Mouse (Mus musculus) forebrain, embryonic 15.5 days (tissue): ENCODE data around the gene Sipa1l3. TPM values are rescaled to one million over a fixed set of nuclear protein-coding genes. Genes with fewer than 3 reads are reported as not detected.
A peak's percentile ranks its signal among the peaks of the same experiment; 100 is the strongest.

ENCODE experiments used
- ATAC-seq: fragments of 200-750 bp; cut with Nextera tagmentation; replicated peaks from 2 replicates; pipeline ENCODE4 v1.8.0; 2017; ENCODE audit warnings: mild to moderate bottlenecking, moderate TSS enrichment, moderate library complexity
- H3K27ac ChIP-seq: fragments of 300-500 bp; sonication (generic); replicated peaks from 2 replicates; pipeline ENCODE4 v1.5.1; 2015; ENCODE audit warnings: mild to moderate bottlenecking, inconsistent platforms
- H3K27me3 ChIP-seq: fragments of 300-500 bp; sonication (generic); 2 replicates; pipeline ENCODE4 v1.6.1; 2015; ENCODE audit warnings: inconsistent platforms
- H3K36me3 ChIP-seq: fragments of 300-500 bp; sonication (generic); 2 replicates; pipeline ENCODE4 v1.6.1; 2015; ENCODE audit warnings: mild to moderate bottlenecking, inconsistent platforms
- H3K4me1 ChIP-seq: fragments of 300-500 bp; sonication (generic); 2 replicates; pipeline ENCODE4 v1.6.1; 2015; ENCODE audit warnings: inconsistent platforms
- H3K4me2 ChIP-seq: fragments of 300-500 bp; sonication (generic); replicated peaks from 2 replicates; pipeline ENCODE4 v1.6.1; 2015; ENCODE audit warnings: mild to moderate bottlenecking, inconsistent platforms
- H3K4me3 ChIP-seq: fragments of 300-500 bp; sonication (generic); 2 replicates; pipeline ENCODE4 v1.5.1; 2015; ENCODE audit warnings: mild to moderate bottlenecking, inconsistent platforms
- H3K9ac ChIP-seq: fragments of 300-500 bp; sonication (generic); replicated peaks from 2 replicates; pipeline ENCODE4 v1.6.1; 2015; ENCODE audit warnings: mild to moderate bottlenecking, inconsistent platforms
- H3K9me3 ChIP-seq: fragments of 300-500 bp; sonication (generic); 2 replicates; pipeline ENCODE4 v1.6.1; 2016; ENCODE audit warnings: inconsistent platforms
- WGBS: fragments of 180-500 bp; shearing (Covaris S2); methylation state at CpG from one replicate; pipeline ENCODE4 v1.1.7; 2015; ENCODE audit warnings: mixed read lengths; 5-methylcytosine and 5-hydroxymethylcytosine counted together
- polyA plus RNA-seq: library from polyadenylated mRNA; unstranded; fragments of >200 nt; fragmentation: Nextera tagmentation; extraction: Ambion mirVana; gene quantifications from 2 replicates; pipeline ENCODE4 v1.2.1, GENCODE M21; 2015

Sipa1l3 gene
- polyA plus RNA-seq, 1 experiment from 2014 or later, result 15.0 TPM

DNA sequence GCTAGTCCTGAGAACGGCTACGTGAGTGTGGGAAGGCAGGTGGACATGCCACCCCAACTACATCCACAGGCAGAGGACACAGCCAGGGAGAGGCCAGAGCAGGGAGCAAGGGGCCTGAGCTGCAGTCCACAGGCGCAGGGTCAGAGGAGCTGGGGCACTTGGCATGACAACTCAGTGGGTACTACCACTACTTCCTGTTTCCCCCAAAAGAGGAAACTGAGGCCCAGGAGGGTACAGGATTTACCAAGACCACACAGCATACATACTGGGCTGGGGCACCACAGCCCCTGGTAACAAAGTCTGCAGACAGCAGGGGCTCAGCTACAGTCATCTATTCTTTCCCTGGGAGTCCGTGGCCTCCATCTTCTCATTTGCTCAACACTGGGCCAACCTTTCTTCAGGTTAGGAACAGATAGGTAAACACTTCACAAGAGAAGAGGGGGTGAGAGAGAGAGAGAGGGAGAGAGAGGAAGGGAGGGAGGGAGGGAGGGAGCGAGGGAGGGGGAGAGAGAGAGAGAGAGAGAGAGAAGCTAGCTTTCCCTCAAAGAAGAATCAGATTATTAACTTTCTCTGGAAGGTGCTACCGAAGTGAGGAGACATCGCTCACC lies 13.7 kb downstream of the Sipa1l3 start:
- Histone ChIP-seq H3K27ac (no peak overlapping the region), H3K9me3 (no peaks in the 10 kb centered on the region), H3K4me1 (peaks cover 10% of the 10 kb centered on the region), H3K27me3 (no peaks in the 10 kb centered on the region), H3K4me2 (no peak overlapping the region), H3K9ac (no peak overlapping the region), H3K36me3 (no peaks in the 10 kb centered on the region), H3K4me3 (no peak overlapping the region)
- no peak for ATAC-seq
- 67% methylated on average over 7 of the region's 7 CpGs for WGBS

DNA sequence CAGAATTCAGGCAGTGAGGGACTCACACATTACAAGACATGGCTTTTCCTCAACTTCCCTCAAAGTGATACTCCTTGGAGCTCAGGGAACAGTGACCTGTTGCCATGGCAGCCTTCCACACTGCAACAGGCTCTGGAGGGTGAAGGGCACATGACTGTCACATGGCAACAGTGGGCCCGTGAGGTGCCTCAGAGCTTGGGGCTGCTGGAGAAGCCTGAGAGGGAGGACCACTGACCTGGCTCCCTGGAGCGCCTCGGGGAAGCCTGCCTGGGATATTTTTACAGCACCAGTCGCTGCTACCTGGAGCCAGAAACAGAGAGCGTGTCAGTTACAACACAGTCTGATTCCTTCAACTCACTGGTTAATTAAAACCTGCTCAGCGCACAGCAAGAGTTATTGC lies 14.8 kb downstream of the Sipa1l3 start:
- Histone ChIP-seq H3K4me2 (no peak overlapping the region), H3K9ac (no peak overlapping the region), H3K27ac (no peak overlapping the region), H3K4me1 (peaks cover 10% of the 10 kb centered on the region), H3K36me3 (no peaks in the 10 kb centered on the region), H3K4me3 (no peak overlapping the region), H3K9me3 (no peaks in the 10 kb centered on the region), H3K27me3 (no peaks in the 10 kb centered on the region)
- WGBS, result 59% methylated on average over 6 of the region's 6 CpGs
- ATAC-seq, result no peak

DNA sequence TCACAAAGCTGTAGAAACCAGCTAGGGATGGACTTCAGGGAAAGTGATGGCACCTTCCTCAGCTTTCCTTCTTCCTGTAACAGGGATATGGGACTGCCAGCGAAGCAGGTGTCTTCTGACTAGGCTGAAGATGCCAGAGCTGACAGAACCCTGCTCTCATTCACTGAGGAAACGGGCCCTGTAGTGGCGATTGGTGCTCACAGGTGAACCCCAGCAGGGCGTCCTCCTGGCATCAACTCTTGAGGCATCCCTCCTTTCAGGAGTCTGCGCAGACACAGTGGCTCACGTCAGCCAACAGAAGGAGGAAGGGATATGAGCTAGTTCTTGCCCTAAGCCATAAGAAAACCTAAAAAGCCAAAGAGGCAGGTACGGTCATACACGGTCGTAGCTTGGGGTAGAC lies 17.2 kb downstream of the Sipa1l3 start:
- no peak overlapping the region for H3K27ac ChIP-seq
- 91% methylated on average over 9 of the region's 9 CpGs for WGBS
- no peaks in the 10 kb centered on the region for H3K36me3 ChIP-seq
- H3K9me3 ChIP-seq, result no peaks in the 10 kb centered on the region
- no peak overlapping the region for H3K4me2 ChIP-seq
- no peak for ATAC-seq
- no peak overlapping the region for H3K9ac ChIP-seq
- no peak overlapping the region for H3K4me3 ChIP-seq
- H3K4me1 ChIP-seq, result peaks cover 18% of the 10 kb centered on the region
- no peaks in the 10 kb centered on the region for H3K27me3 ChIP-seq

DNA sequence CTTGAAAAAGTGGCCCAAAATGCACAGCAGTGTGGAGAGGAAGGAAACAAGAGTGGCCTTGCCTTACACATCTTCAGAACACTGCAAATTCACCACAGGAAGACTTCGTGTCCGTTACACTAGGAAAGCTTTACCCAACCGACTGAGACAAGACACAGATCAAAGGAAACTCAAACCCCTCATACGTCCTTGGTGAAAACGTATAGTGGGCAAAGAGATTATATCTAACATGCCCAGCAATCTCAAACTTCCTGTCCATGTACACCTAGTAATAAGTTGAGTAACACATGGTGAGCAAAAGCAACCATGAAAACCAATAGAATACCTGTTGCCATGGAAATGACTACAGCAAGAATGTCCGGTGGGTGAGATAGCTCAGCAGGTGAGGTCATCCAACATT lies 19.4 kb downstream of the Sipa1l3 start:
- H3K4me1 ChIP-seq, result peaks cover 9% of the 10 kb centered on the region
- ATAC-seq, result no peak
- H3K4me3 ChIP-seq, result no peak overlapping the region
- no peak overlapping the region for H3K9ac ChIP-seq
- no peak overlapping the region for H3K4me2 ChIP-seq
- no peaks in the 10 kb centered on the region for H3K9me3 ChIP-seq
- no peak overlapping the region for H3K27ac ChIP-seq
- WGBS, result 90% methylated on average over 6 of the region's 6 CpGs
- H3K36me3 ChIP-seq, result no peaks in the 10 kb centered on the region
- no peaks in the 10 kb centered on the region for H3K27me3 ChIP-seq

DNA sequence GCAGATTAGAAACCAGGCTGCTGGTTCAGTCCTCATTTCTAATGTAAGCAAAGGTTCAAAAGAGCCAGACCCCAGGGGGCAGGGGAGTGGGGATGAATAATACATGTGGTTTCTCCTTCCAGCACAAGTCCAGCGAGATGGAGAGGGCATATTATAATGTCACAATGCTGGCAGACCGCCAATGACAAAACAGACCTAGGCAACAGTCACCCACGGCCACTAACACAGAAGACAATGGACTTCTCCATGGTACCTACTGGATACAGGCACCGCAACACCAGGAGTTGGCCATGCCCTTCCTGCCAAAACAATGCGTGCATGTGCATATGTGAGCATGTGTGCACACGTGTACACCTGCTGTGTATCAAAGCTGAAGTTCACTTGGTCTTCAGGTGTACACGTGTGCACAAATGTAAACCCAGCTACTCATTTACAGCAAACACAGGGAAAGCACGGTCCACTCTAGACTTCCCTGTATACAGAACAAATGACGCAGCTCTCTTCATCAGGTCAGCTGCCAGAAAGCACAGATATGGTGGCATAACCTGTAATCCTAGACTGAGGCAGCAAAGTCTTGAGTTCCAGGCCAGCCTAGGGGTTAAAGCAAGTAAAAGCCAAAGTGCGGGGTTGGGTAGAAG lies 21.4 kb downstream of the Sipa1l3 start:
- Histone ChIP-seq H3K27ac (no peak overlapping the region), H3K9me3 (no peaks in the 10 kb centered on the region), H3K4me2 (no peak overlapping the region), H3K36me3 (no peaks in the 10 kb centered on the region), H3K4me1 (peaks cover 9% of the 10 kb centered on the region), H3K9ac (no peak overlapping the region), H3K27me3 (no peaks in the 10 kb centered on the region), H3K4me3 (no peak overlapping the region)
- no peak for ATAC-seq
- WGBS, result 55% methylated on average over 10 of the region's 10 CpGs

DNA sequence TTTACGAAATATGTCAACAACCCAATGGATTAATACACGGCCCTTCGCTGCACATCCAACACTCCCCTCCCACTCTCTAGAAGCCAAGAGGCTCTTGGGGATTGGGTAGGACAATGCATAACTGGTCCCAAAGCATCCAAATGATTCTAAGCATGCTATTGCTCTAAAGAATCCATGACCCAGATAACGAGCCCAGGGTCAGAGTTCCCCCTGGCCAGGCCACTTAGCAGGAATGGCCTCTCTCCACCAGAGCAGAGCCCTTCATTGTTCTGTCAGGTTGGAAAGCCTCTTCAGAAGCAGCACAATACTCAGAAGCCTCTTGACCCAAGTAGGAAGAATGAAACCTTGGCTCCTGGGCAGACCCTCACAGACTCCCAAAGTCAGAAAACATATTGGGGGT lies 22.1 kb downstream of the Sipa1l3 start:
- ATAC-seq, result no peak
- H3K36me3 ChIP-seq, result no peaks in the 10 kb centered on the region
- no peaks in the 10 kb centered on the region for H3K9me3 ChIP-seq
- H3K4me3 ChIP-seq, result no peak overlapping the region
- 0 out of 2 replicates have a peak overlapping the region, but pooled peaks have one; percentile 5 for H3K27ac ChIP-seq
- no peak overlapping the region for H3K4me2 ChIP-seq
- whole genome bisulfite sequencing, result 43% methylated on average over 4 of the region's 4 CpGs
- H3K4me1 ChIP-seq, result peaks cover 9% of the 10 kb centered on the region
- H3K27me3 ChIP-seq, result no peaks in the 10 kb centered on the region
- no peak overlapping the region for H3K9ac ChIP-seq

DNA sequence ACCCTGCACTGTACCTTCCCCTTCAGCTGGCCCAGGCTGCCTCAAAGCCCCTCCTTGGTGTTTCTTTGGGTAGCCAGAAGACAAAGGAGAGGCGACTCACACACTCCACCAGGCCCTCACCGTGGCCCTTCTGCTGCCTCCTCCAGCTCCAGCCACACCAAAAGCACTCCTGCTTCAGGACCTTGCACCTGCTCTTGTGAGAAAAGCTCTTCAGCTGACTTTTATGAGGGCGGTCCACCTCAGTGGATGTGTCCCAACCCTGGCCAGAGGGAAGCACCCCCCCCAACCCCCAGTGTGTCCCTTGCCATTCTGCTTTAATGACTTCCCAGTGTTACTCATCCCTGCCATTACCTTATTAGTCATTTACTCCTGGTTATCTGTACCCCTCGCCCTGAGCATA lies 22.6 kb downstream of the Sipa1l3 start:
- H3K9me3 ChIP-seq, result no peaks in the 10 kb centered on the region
- H3K9ac ChIP-seq, result no peak overlapping the region
- no peaks in the 10 kb centered on the region for H3K36me3 ChIP-seq
- H3K4me1 ChIP-seq, result peaks cover 9% of the 10 kb centered on the region
- H3K4me2 ChIP-seq, result no peak overlapping the region
- no peaks in the 10 kb centered on the region for H3K27me3 ChIP-seq
- no peak overlapping the region for H3K4me3 ChIP-seq
- ATAC-seq, result no peak; the same call in 1 of the 2 replicates
- H3K27ac ChIP-seq, result no peak overlapping the region
- WGBS, result 58% methylated on average over 4 of the region's 4 CpGs

DNA sequence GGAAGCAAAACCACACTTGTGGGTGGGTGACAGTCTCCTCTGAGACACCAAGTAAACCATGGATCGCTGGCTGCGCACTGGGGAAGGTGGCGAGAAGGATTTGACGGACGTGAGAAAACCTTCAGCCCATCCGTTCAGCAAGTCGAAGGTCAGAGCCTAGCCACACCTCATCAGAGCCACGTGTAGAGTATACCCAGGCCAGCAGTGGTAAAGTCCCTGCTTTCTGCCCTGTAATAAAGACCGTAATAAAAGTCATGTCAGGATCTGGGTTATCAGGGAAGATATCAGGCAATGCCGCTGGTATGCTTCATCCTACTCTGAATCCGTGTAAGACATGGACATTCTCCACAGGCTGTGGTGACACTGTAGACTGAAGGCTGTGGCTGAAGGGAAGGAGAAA lies 23.6 kb downstream of the Sipa1l3 start:
- Histone ChIP-seq H3K9me3 (no peaks in the 10 kb centered on the region), H3K36me3 (no peaks in the 10 kb centered on the region), H3K4me1 (peaks cover 17% of the 10 kb centered on the region), H3K4me3 (no peak overlapping the region), H3K9ac (no peak overlapping the region), H3K27me3 (no peaks in the 10 kb centered on the region), H3K4me2 (no peak overlapping the region), H3K27ac (no peak overlapping the region)
- WGBS, result 96% methylated on average over 11 of the region's 11 CpGs
- ATAC-seq, result no peak

DNA sequence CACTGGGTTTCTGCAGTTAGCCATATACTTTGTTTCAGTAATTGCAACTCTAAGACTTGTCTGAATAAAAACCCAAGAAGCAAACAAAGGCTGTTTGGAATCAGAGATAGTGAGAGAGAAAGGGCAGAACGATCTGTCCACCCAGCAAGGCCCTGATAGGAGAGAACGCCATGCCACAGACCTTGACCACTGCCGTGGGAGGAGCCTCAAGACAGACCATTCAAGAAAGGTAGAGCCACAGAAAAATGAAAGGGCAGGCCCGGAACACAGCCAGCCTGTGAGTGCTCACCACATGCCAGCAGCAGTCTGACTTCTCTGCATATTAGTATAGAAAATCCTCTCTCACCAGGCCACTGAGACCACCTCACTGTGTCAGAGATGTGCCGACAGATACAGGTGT lies 24.4 kb downstream of the Sipa1l3 start:
- no peak for ATAC-seq
- Histone ChIP-seq H3K36me3 (no peaks in the 10 kb centered on the region), H3K9ac (no peak overlapping the region), H3K27me3 (no peaks in the 10 kb centered on the region), H3K9me3 (no peaks in the 10 kb centered on the region), H3K4me2 (no peak overlapping the region), H3K4me1 (peaks cover 23% of the 10 kb centered on the region), H3K27ac (no peak overlapping the region), H3K4me3 (no peak overlapping the region)
- WGBS, result 80% methylated on average over 5 of the region's 5 CpGs

DNA sequence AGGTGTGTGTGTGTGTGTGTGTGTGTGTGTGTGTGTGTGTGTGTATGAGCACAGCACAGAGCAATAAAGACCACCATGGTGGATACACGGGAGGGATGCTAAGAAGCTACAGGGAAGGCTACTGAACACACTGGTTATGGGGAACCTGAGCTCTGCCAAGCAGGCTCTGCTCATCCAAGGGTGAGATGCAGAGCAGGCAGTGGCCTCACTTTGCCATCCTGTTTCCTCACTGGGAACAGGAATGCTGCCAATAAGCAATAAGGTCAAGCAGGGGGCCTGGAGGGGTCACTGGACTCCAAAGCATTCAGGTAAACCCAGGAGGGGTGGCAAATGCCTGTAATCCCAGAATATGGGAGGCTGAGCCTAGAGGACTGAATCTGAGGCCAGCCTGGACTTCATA lies 25.4 kb downstream of the Sipa1l3 start:
- no peak overlapping the region for H3K9ac ChIP-seq
- no peaks in the 10 kb centered on the region for H3K36me3 ChIP-seq
- no peak overlapping the region for H3K4me2 ChIP-seq
- H3K27me3 ChIP-seq, result no peaks in the 10 kb centered on the region
- 38% methylated on average over 1 of the region's 1 CpGs for WGBS
- H3K27ac ChIP-seq, result no peak overlapping the region
- H3K9me3 ChIP-seq, result no peaks in the 10 kb centered on the region
- peaks cover 23% of the 10 kb centered on the region for H3K4me1 ChIP-seq
- H3K4me3 ChIP-seq, result no peak overlapping the region
- no peak for ATAC-seq

DNA sequence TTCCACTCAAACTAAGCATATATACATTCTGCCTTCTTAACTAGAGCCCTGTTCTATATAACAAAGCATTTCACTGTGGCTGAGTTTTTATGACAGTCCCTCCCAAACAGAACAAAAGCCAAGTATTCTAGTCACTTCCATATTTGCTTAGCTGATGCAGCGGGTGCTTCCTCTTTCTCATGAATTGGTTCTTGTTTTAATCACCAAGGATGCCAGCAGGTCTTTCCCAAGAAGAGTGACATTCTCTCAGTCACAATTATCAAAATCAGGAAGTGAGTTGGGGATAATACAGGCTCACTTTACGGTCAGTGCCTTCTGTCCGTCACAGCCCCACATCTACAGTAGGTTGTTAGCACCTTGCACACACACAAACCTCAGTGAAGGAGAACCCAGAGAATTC lies 26.6 kb downstream of the Sipa1l3 start:
- Histone ChIP-seq H3K4me3 (no peak overlapping the region), H3K36me3 (no peaks in the 10 kb centered on the region), H3K4me1 (peaks cover 21% of the 10 kb centered on the region), H3K27ac (no peak overlapping the region), H3K9me3 (no peaks in the 10 kb centered on the region), H3K9ac (no peak overlapping the region), H3K27me3 (no peaks in the 10 kb centered on the region), H3K4me2 (no peak overlapping the region)
- 83% methylated on average over 3 of the region's 3 CpGs for WGBS
- ATAC-seq, result no peak

DNA sequence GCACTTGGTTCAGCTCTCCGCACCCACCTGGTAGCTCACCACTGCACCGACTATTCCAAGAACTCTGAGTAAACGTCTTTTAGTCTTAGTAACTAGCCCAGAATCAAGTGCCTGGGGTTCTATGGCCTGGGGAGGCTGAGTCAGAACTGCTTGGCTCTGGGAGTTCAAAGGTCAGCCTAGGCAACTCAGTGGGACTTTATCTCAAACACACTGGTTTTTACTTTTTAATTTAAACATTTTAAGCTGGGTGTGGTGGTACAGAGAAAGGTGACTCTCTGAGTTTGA lies 27.0 kb downstream of the Sipa1l3 start:
- WGBS, result 58% methylated on average over 3 of the region's 3 CpGs
- Histone ChIP-seq H3K27me3 (no peaks in the 10 kb centered on the region), H3K27ac (no peak overlapping the region), H3K4me1 (peaks cover 17% of the 10 kb centered on the region), H3K9ac (no peak overlapping the region), H3K4me3 (no peak overlapping the region), H3K4me2 (no peak overlapping the region), H3K36me3 (no peaks in the 10 kb centered on the region), H3K9me3 (no peaks in the 10 kb centered on the region)
- ATAC-seq, result no peak
